Mouse (Mus musculus) right cerebral cortex, postnatal 10 days (tissue): ENCODE measurements around the gene Psmd3.
"Not testable (repeated sequence)": the region's sequence is repeated elsewhere in the genome, so short reads cannot be mapped to it uniquely, and the experiment has no call there.

Experiments used
- DNase-seq, 2 experiments: peaks; one replicate each; pipeline ENCODE4 v3.0.0; 2021; ENCODE audit warnings: low spot score in 2 of 2

Psmd3 gene

GRCm38 (mm10) chr11:98717904-98718303 is 35.5 kb downstream of the Psmd3 start:
- DNase-seq = peak; percentile 80 to 86

- no peak for DNase-seq
Observed at GRCm38 (mm10) chr11:98720756-98721155, 38.4 kb downstream of the Psmd3 start.

- DNase-seq = peak; percentile 74 to 84
Observed at GRCm38 (mm10) chr11:98721458-98722226, 39.3 kb downstream of the Psmd3 start.

- DNase-seq = no peak
Observed at GRCm38 (mm10) chr11:98723098-98723497, 40.7 kb downstream of the Psmd3 start.

- no peak for DNase-seq
Observed at GRCm38 (mm10) chr11:98725926-98726506, 43.7 kb downstream of the Psmd3 start.

- DNase-seq = peak; percentile 94 to 97
Observed at GRCm38 (mm10) chr11:98729119-98729588, 46.8 kb downstream of the Psmd3 start, which contains the start of gene Med24. Gene Med24 (minus strand): TSS chr11:98729435.

- no peak for DNase-seq
Observed at GRCm38 (mm10) chr11:98730727-98731126, 48.4 kb downstream of the Psmd3 start.

- peak; percentile 78 to 83 for DNase-seq
Observed at GRCm38 (mm10) chr11:98731134-98731533, 48.8 kb downstream of the Psmd3 start.

GRCm38 (mm10) chr11:98734020-98734419 is 51.7 kb downstream of the Psmd3 start:
- no peak for DNase-seq

- DNase-seq = no peak
Observed at GRCm38 (mm10) chr11:98735111-98735510, 52.8 kb downstream of the Psmd3 start.

- DNase-seq = no peak
Observed at GRCm38 (mm10) chr11:98736176-98736575, 53.8 kb downstream of the Psmd3 start.

GRCm38 (mm10) chr11:98737220-98737619 is 54.9 kb downstream of the Psmd3 start:
- not testable (repeated sequence) for DNase-seq

GRCm38 (mm10) chr11:98738428-98738911 is 56.1 kb downstream of the Psmd3 start:
- DNase-seq = peak; percentile 83 to 93

GRCm38 (mm10) chr11:98738925-98739324 is 56.6 kb downstream of the Psmd3 start:
- DNase-seq = no peak

- peak; percentile 72 to 77 for DNase-seq
Observed at GRCm38 (mm10) chr11:98740026-98740392, 57.7 kb downstream of the Psmd3 start.

GRCm38 (mm10) chr11:98740393-98741050 is 58.2 kb downstream of the Psmd3 start, which contains the start of gene Thra:
Gene Thra (plus strand): TSS chr11:98740638.
- DNase-seq = peak; percentile 84 to 87

- DNase-seq = no peak
Observed at GRCm38 (mm10) chr11:98741051-98741620, 58.8 kb downstream of the Psmd3 start.

GRCm38 (mm10) chr11:98741622-98742396 is 59.5 kb downstream of the Psmd3 start:
- DNase-seq = peak; percentile 87 to 88

- peak; percentile 70 for DNase-seq
Observed at GRCm38 (mm10) chr11:98742397-98743291, 60.3 kb downstream of the Psmd3 start.
